Mouse (Mus musculus) hindbrain, embryonic 16.5 days (tissue): ENCODE results near the gene Cdc26. TPM values are rescaled to one million over a fixed set of nuclear protein-coding genes. Genes with fewer than 3 reads are reported as not detected.

Experiments used
- ATAC-seq: fragments of 200-750 bp; cut with Nextera tagmentation; 2 replicates; pipeline ENCODE4 v1.8.0; 2017; ENCODE audit warnings: moderate TSS enrichment, moderate library complexity
- H3K27ac ChIP-seq: fragments of 300-500 bp; sonication (generic); 2 replicates; pipeline ENCODE4 v1.5.1; 2014; ENCODE audit warnings: low read depth, mild to moderate bottlenecking, control low read depth, low read length, moderate library complexity
- H3K27me3 ChIP-seq: fragments of 300-500 bp; sonication (generic); replicated peaks from 2 replicates; pipeline ENCODE4 v1.6.1; 2014; ENCODE audit warnings: low read length; ENCODE audit not compliant: control insufficient read depth, insufficient read depth
- H3K36me3 ChIP-seq: fragments of 300-500 bp; sonication (generic); 2 replicates; pipeline ENCODE4 v1.6.1; 2014; ENCODE audit warnings: mild to moderate bottlenecking, low read length, moderate library complexity, mixed read lengths; ENCODE audit not compliant: control insufficient read depth, insufficient read depth
- H3K4me1 ChIP-seq: fragments of 300-500 bp; sonication (generic); 2 replicates; pipeline ENCODE4 v1.6.1; 2014; ENCODE audit warnings: low read depth, low read length; ENCODE audit not compliant: control insufficient read depth, insufficient read depth
- H3K4me2 ChIP-seq: fragments of 300-500 bp; sonication (generic); 2 replicates; pipeline ENCODE4 v1.6.1; 2014; ENCODE audit warnings: mild to moderate bottlenecking, low read length, control low read depth, moderate library complexity
- H3K4me3 ChIP-seq: fragments of 300-500 bp; sonication (generic); 2 replicates; pipeline ENCODE4 v1.5.1; 2014; ENCODE audit warnings: mild to moderate bottlenecking, low read length, control low read depth, moderate library complexity
- H3K9ac ChIP-seq: fragments of 300-500 bp; sonication (generic); 2 replicates; pipeline ENCODE4 v1.6.1; 2014; ENCODE audit warnings: low read depth, mild to moderate bottlenecking, control low read depth, low read length, moderate library complexity
- H3K9me3 ChIP-seq: fragments of 300-500 bp; sonication (generic); 2 replicates; pipeline ENCODE4 v1.6.1; 2014; ENCODE audit warnings: mild to moderate bottlenecking, low read length, moderate library complexity; ENCODE audit not compliant: control insufficient read depth
- WGBS: fragments of 180-500 bp; shearing (Covaris S2); extraction: QIAGEN DNeasy Blood & Tissue Kit; methylation state at CpG from one replicate; pipeline ENCODE4 v1.1.7; 2014; 5-methylcytosine and 5-hydroxymethylcytosine counted together
- polyA plus RNA-seq: library from polyadenylated mRNA; unstranded; fragments of >200 nt; fragmentation: Nextera tagmentation; extraction: Ambion mirVana; gene quantifications from 2 replicates; pipeline ENCODE4 v1.2.1, GENCODE M21; 2015

Gene Cdc26
- polyA plus RNA-seq, 1 experiment from 2014 or later: 71.0 TPM

GRCm38 (mm10) chr4:62360805-62361455 lies 47.5 kb downstream of the Cdc26 start:
- no peaks in the 10 kb centered on the region for H3K27me3 ChIP-seq
- WGBS: under 1% methylated on average over 22 of the region's 22 CpGs

GRCm38 (mm10) chr4:62360088-62360804 lies 48.2 kb downstream of the Cdc26 start, which contains the start of the genes Fkbp15 and Slc31a1:
TSS of gene Fkbp15 (minus strand) at chr4:62360548.
TSS of gene Slc31a1 (plus strand) at chr4:62360727.
- peak; percentile 100 for ATAC-seq

More at GRCm38 (mm10) chr4:62360805-62361455, 47.5 kb downstream of the Cdc26 start:
- peak overlapping the region; percentile 75; the same call in 1 of the 2 replicates for H3K27ac ChIP-seq
- H3K9ac ChIP-seq: peak overlapping the region; percentile 66
- H3K4me1 ChIP-seq: peaks cover 18% of the 10 kb centered on the region
- no peaks in the 10 kb centered on the region for H3K9me3 ChIP-seq
- H3K4me2 ChIP-seq: peak overlapping the region; percentile 81
- H3K4me3 ChIP-seq: peak overlapping the region; percentile 73
- H3K36me3 ChIP-seq: no peaks in the 10 kb centered on the region
- ATAC-seq: no peak

GRCm38 (mm10) chr4:62359256-62359775 lies 49.1 kb downstream of the Cdc26 start:
- peaks cover 18% of the 10 kb centered on the region for H3K4me1 ChIP-seq
- no peak overlapping the region for H3K27ac ChIP-seq
- no peaks in the 10 kb centered on the region for H3K36me3 ChIP-seq
- no peak for ATAC-seq
- peak overlapping the region; percentile 72 for H3K9ac ChIP-seq
- peak overlapping the region; percentile 73 for H3K4me3 ChIP-seq
- WGBS: 44% methylated on average over 7 of the region's 7 CpGs
- no peaks in the 10 kb centered on the region for H3K9me3 ChIP-seq
- H3K4me2 ChIP-seq: peak overlapping the region; percentile 58
- no peaks in the 10 kb centered on the region for H3K27me3 ChIP-seq

More at GRCm38 (mm10) chr4:62360088-62360804, 48.2 kb downstream of the Cdc26 start, which contains the start of the genes Fkbp15 and Slc31a1:
- Histone ChIP-seq H3K36me3 (no peaks in the 10 kb centered on the region), H3K4me1 (peaks cover 18% of the 10 kb centered on the region), H3K27me3 (no peaks in the 10 kb centered on the region), H3K9ac (peak within 1 kb of the TSS; percentile 72), H3K9me3 (no peaks in the 10 kb centered on the region), H3K27ac (peak within 1 kb of the TSS; percentile 79), H3K4me2 (peak within 1 kb of the TSS; percentile 81), H3K4me3 (peak within 1 kb of the TSS; percentile 73)
- WGBS: under 1% methylated on average over 50 of the region's 51 CpGs

GRCm38 (mm10) chr4:62357631-62358148 lies 50.8 kb downstream of the Cdc26 start:
- no peak for ATAC-seq
- Histone ChIP-seq H3K4me1 (peaks cover 18% of the 10 kb centered on the region), H3K4me3 (no peak overlapping the region), H3K9me3 (no peaks in the 10 kb centered on the region), H3K4me2 (no peak overlapping the region), H3K27me3 (no peaks in the 10 kb centered on the region), H3K36me3 (no peaks in the 10 kb centered on the region), H3K9ac (no peak overlapping the region), H3K27ac (no peak overlapping the region)
- WGBS: 94% methylated on average over 1 of the region's 1 CpGs

GRCm38 (mm10) chr4:62349371-62349770 lies 59.1 kb downstream of the Cdc26 start:
- H3K27me3 ChIP-seq: no peaks in the 10 kb centered on the region
- no peak for ATAC-seq
- no peak overlapping the region for H3K4me2 ChIP-seq
- no peak overlapping the region for H3K27ac ChIP-seq
- no peak overlapping the region for H3K4me3 ChIP-seq
- no peaks in the 10 kb centered on the region for H3K4me1 ChIP-seq
- no peaks in the 10 kb centered on the region for H3K9me3 ChIP-seq
- no peak overlapping the region for H3K9ac ChIP-seq
- peaks cover 9% of the 10 kb centered on the region for H3K36me3 ChIP-seq
- 98% methylated on average over 2 of the region's 2 CpGs for WGBS

DNA sequence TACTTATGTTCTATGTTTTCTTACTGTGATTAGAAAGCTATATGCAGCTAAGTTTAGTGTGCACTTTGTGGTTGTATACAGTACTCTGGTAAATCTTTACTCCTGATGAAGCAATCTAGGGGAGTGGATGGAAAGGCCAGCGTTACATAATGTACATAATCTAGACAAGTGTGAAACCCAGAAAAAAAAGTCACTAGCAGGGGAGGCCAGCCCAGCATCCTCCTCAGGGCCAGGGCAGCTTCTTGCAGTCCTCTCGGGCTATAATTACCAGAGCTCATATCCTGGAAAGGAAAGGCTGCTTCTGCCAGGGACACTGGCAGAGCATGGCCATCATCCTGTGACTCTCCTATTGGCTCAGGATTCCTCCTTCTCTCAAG lies 60.1 kb downstream of the Cdc26 start:
- Histone ChIP-seq H3K27me3 (no peaks in the 10 kb centered on the region), H3K4me2 (no peak overlapping the region), H3K4me1 (no peaks in the 10 kb centered on the region), H3K9me3 (no peaks in the 10 kb centered on the region), H3K36me3 (peaks cover 15% of the 10 kb centered on the region), H3K4me3 (no peak overlapping the region), H3K9ac (no peak overlapping the region), H3K27ac (no peak overlapping the region)
- no peak for ATAC-seq
- WGBS: 75% methylated on average over 2 of the region's 2 CpGs

DNA sequence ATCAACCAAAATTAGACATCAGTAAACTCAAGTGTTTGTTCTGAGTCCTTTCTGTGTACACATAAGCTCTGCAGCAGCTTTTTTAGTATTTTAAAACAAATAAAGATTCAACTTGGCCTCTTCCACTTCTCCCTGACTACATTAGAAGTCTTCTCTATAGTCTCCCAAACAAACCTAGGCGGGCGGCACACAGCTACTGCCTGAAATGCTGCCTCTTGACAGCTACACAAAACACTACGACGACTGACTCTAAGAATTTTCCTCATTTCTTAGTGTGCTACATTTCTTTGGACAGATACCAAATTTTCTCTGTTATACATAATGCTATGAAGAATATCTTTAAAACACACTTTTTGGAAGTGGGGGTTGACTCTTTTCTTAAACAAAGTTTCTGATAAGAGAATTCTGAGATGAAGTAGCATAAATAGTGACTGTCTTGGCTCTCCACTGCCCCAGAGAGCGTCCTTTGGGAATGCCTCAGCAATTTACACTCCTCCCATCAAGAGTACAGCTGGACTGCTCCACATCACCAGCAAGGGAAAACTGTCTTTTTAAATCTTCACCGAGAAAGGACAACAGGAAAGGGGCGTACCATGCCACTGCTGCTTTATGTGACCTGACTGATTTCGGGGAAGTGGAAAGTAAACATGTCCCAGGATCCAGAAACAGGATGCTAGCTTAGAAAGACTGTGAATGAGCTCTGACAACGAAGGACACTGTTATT lies 60.7 kb downstream of the Cdc26 start:
- no peaks in the 10 kb centered on the region for H3K4me1 ChIP-seq
- H3K9ac ChIP-seq: no peak overlapping the region
- WGBS: 78% methylated on average over 9 of the region's 9 CpGs
- peaks cover 15% of the 10 kb centered on the region for H3K36me3 ChIP-seq
- no peaks in the 10 kb centered on the region for H3K27me3 ChIP-seq
- no peak overlapping the region for H3K4me2 ChIP-seq
- H3K4me3 ChIP-seq: no peak overlapping the region
- no peaks in the 10 kb centered on the region for H3K9me3 ChIP-seq
- ATAC-seq: no peak
- no peak overlapping the region for H3K27ac ChIP-seq

DNA sequence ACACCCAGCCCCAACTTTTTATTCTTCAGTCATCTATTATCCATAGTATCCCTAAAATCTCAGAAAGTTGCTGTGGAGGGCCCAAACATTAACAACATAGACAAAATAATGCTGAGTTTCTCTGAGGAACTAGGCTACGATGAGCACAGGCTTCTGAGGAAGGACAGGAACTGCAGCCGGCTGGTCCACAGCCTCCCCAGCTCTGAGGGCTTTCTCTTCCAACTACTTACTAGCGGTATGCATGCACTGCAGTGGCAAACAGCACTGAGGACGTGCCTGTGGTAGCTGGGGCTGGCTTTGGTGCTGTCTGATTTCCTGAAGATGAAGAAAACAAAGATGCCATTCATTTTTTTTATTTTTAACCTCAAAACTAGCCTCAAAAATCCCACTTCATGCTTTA lies 62.6 kb downstream of the Cdc26 start:
- no peak overlapping the region for H3K4me2 ChIP-seq
- H3K9me3 ChIP-seq: no peaks in the 10 kb centered on the region
- no peaks in the 10 kb centered on the region for H3K4me1 ChIP-seq
- peaks cover 15% of the 10 kb centered on the region for H3K36me3 ChIP-seq
- no peak for ATAC-seq
- H3K27me3 ChIP-seq: no peaks in the 10 kb centered on the region
- WGBS: 86% methylated on average over 4 of the region's 4 CpGs
- no peak overlapping the region for H3K9ac ChIP-seq
- H3K27ac ChIP-seq: no peak overlapping the region
- H3K4me3 ChIP-seq: no peak overlapping the region
